Mouse (Mus musculus): ENCODE measurements around the gene Rngtt. TPM values are rescaled to one million over a fixed set of nuclear protein-coding genes. Genes with fewer than 3 reads are reported as not detected.

Gene Rngtt
- polyA plus RNA-seq, 1 experiment from 2014 or later, result 33.9 TPM

DNA sequence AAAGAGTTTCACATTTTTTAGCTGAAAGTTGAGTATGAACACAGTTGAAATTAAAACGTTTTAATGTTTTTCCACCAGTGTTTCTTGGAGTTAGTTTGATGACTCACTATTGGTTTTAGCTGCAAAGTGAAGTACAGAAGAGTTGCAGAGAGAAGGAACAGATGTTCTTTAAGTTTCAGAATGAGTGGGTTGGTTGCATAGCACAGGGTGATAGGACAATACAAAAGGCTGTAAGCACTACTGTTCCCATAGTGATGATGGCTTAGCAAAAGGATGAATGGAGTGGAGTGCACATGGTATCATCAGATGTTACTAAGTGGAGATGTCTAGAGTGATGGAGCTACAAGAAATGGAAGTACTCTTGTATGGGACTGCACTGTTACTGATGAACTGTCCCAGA lies 157.5 kb downstream of the Rngtt start:
- Histone ChIP-seq H3K27me3 (no peaks in the 10 kb centered on the region), H3K4me3 (replicated peaks) (no peak overlapping the region), H3K27ac (no peak overlapping the region), H3K4me1 (no peaks in the 10 kb centered on the region), H3K4me2 (no peak overlapping the region), H3K36me3 (replicated peaks) (no peaks in the 10 kb centered on the region; the same call in none of the 2 replicates), H3K9me3 (no peaks in the 10 kb centered on the region), H3K9ac (no peak overlapping the region)
- no peak for ATAC-seq (ENCODE audit: low FRiP score)
- WGBS, result 92% methylated on average over 1 of the region's 1 CpGs

DNA sequence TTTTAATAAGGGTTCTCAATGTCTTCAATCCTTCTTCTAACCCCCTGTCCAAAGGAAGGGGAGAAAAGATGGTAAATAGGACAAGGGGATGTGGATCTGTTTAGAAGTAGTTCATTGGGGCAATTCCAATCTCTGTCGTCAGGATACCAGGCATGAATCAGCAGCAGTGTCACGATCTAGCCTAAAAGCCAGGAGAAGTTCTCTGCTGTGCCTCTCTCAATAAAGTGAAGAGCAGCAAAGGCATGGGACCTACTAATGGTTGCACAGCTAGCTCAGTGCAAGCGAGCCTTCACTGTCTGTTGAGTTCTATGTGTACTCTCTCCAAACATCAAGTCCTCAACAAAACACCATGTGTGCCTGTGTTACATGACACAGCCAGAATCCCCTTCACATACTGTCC lies 158.0 kb downstream of the Rngtt start:
- Histone ChIP-seq H3K9ac (no peak overlapping the region), H3K9me3 (no peaks in the 10 kb centered on the region)
- WGBS, result 89% methylated on average over 3 of the region's 3 CpGs

DNA sequence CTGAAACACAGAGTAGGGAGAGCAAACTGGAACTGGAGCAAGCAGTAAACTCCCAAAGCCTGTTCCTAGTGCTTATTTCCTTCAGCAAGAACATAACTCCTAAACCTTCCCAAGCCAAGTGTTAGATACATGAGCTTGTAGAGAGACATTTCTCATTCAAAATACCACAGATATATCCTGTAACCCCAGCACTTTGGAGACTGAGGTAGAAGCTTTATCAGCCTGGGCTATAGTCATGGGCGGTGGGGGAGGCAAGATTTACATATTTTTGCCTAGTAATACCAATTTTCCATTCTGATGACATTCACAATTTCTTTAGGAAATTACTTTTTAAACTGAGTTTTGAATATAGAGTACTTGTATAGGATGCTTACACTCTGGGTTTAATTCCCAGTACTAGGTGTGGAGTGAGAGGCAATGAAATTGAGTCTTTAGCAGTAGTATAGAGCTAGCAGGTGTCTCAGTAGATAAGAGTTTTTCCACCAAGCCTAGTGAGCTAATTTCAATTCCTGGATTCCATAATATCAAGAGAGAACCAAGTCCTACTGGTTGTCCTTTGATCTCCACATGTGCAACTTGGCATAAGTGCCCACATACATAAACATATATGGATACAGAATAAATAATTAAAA lies 160.7 kb downstream of the Rngtt start:
- 91% methylated on average over 1 of the region's 1 CpGs for WGBS
- no peaks in the 10 kb centered on the region; the same call in 1 of the 2 replicates for H3K36me3 ChIP-seq (replicated peaks)
- H3K4me1 ChIP-seq, result no peaks in the 10 kb centered on the region
- no peaks in the 10 kb centered on the region for H3K9me3 ChIP-seq
- no peak overlapping the region for H3K4me2 ChIP-seq
- no peak for ATAC-seq (ENCODE audit: low FRiP score)
- no peak overlapping the region for H3K27ac ChIP-seq
- H3K27me3 ChIP-seq, result no peaks in the 10 kb centered on the region
- no peak overlapping the region for H3K9ac ChIP-seq
- H3K4me3 ChIP-seq (replicated peaks), result no peak overlapping the region

More for the DNA sequence above, 158.0 kb downstream of the Rngtt start:
- Histone ChIP-seq H3K4me2 (no peak overlapping the region), H3K27me3 (no peaks in the 10 kb centered on the region), H3K36me3 (replicated peaks) (no peaks in the 10 kb centered on the region; the same call in none of the 2 replicates), H3K27ac (no peak overlapping the region), H3K4me1 (no peaks in the 10 kb centered on the region), H3K4me3 (replicated peaks) (no peak overlapping the region)
- no peak for ATAC-seq (ENCODE audit: low FRiP score)

DNA sequence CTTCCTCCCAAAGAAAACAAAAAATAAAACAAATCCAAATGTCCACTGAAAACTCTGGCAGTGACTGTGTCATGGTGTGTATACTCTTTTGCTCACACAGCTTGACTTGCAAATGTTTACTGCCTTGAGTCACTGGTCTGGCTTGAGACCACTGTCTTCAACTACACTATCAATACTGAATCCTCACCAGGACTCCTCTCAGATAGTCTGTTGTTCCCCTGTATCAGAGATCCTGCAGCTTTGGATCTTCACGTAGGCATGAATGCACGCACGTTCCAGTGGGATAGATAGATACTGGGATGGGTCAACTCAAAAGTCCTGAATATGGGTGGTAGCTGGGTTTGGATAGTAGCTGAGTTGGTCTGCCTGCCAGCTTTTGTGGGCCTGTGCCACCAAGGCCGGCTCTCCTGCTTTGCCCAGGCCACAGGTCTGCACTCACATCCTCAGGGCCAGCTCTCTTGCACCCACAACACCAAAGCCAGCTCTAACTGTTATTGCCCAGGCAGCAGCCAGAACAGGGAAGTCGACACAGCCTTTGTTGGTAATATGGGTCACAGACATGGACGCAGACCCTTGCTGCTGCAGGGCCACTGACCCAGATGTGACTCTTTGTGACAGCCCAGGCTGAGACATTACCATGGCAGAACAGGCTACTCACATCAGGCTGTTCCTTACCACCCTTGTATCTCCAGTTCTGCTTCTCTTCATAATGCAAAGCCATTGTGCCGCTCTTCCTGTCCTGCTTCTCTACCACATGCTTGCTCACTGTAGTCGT lies 168.1 kb downstream of the Rngtt start:
- H3K4me2 ChIP-seq, result no peak overlapping the region
- no peaks in the 10 kb centered on the region for H3K36me3 ChIP-seq (replicated peaks)
- H3K4me1 ChIP-seq, result peaks cover 9% of the 10 kb centered on the region
- no peak overlapping the region for H3K9ac ChIP-seq
- WGBS, result 93% methylated on average over 8 of the region's 8 CpGs
- ATAC-seq (ENCODE audit: low FRiP score), result no peak
- no peak overlapping the region for H3K27ac ChIP-seq
- no peaks in the 10 kb centered on the region for H3K9me3 ChIP-seq
- no peak overlapping the region for H3K4me3 ChIP-seq (replicated peaks)
- no peaks in the 10 kb centered on the region for H3K27me3 ChIP-seq

DNA sequence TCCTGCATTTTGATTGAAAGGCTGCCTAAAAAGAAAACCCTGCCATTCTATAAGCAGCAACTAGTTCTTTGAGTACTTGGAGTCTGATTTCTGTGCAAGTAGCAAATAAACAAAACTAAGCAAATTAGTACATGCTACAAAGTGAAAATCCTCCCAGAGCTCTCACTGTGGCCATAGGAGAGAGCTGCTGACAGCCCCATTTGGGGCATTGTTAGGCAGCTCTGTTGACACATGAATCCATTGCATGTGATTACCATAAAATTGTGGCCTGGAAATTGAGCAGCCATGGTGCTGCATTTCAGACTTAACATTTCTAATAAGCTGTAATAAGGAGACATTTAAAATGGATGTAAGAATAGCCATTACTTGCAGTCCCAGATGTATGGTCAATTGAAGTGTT lies 171.6 kb downstream of the Rngtt start:
- no peak overlapping the region for H3K9ac ChIP-seq
- H3K4me1 ChIP-seq, result peaks cover 9% of the 10 kb centered on the region
- H3K27me3 ChIP-seq, result no peaks in the 10 kb centered on the region
- H3K9me3 ChIP-seq, result no peaks in the 10 kb centered on the region
- H3K27ac ChIP-seq, result no peak overlapping the region; the same call in 1 of the 2 replicates
- H3K4me2 ChIP-seq, result no peak overlapping the region
- no peak for ATAC-seq (ENCODE audit: low FRiP score)
- no peaks in the 10 kb centered on the region for H3K36me3 ChIP-seq (replicated peaks)
- no peak overlapping the region for H3K4me3 ChIP-seq (replicated peaks)

DNA sequence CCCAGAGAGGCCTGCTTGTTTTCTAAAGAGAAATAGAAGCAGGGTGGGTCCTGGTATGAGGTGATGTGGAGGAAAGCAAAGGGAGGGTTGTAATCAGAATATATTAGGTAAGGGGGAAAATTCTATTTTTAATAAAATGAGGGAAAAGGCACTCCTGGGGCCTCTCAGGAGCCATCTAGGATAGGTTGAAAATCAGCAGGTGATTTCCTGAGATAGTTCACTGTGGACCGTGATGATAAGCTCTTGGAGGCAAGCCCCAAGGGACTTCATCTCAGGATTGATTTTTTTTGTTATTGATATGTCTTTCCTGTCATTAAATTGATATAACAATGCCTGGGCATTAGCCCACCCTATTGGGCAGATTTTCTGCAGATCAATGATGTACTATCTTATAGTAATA lies 175.9 kb downstream of the Rngtt start:
- WGBS, result 65% methylated on average over 1 of the region's 1 CpGs
- H3K4me1 ChIP-seq, result peaks cover 9% of the 10 kb centered on the region
- no peak overlapping the region for H3K27ac ChIP-seq
- no peaks in the 10 kb centered on the region for H3K36me3 ChIP-seq (replicated peaks)
- no peaks in the 10 kb centered on the region for H3K9me3 ChIP-seq
- no peak for ATAC-seq (ENCODE audit: low FRiP score)
- H3K4me2 ChIP-seq, result no peak overlapping the region
- no peak overlapping the region for H3K9ac ChIP-seq
- no peaks in the 10 kb centered on the region for H3K27me3 ChIP-seq
- no peak overlapping the region for H3K4me3 ChIP-seq (replicated peaks)

DNA sequence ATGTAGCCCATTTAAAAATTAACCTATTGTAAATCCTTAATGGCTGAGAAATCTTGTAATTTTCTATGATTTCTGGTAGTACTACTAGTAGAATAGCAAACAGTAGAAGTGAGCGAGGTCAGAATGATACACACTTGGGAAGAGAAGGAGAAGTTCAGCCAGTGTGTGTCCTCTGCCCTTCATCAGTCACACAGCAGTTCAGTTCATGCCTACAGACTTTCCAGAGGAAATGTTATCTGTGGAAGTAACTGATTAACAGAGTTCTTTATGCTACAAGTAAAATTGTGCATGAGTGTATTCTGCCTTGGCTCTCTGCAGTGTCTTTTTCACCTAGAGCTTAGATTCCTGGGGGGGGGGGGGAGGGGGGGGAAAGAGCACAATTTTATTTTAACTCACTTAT lies 181.0 kb downstream of the Rngtt start:
- H3K36me3 ChIP-seq (replicated peaks), result no peaks in the 10 kb centered on the region
- peaks cover 4% of the 10 kb centered on the region; the same call in 1 of the 2 replicates for H3K9me3 ChIP-seq
- WGBS, result 76% methylated on average over 1 of the region's 1 CpGs
- H3K27ac ChIP-seq, result no peak overlapping the region
- no peaks in the 10 kb centered on the region for H3K4me1 ChIP-seq
- H3K27me3 ChIP-seq, result no peaks in the 10 kb centered on the region
- no peak for ATAC-seq (ENCODE audit: low FRiP score)
- H3K9ac ChIP-seq, result no peak overlapping the region
- H3K4me3 ChIP-seq (replicated peaks), result no peak overlapping the region
- H3K4me2 ChIP-seq, result no peak overlapping the region

DNA sequence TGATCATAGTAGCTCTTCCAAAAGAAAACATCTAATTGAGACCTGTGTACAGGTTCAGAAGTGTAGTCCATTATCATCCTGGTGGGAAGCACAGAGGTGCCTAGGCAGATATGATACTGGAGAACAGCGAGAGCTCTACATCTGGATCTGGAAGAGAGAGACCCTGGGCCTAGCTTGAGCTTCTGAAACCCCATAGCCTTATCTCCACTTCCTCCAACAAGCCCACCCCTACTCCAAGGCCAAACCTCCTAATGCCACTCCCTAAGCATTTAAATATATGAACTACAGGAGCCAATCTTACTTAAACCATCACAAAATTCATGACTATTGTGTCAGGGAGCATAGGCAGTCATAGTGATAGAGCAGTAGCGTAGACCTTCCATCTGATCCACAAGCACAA lies 184.3 kb downstream of the Rngtt start:
- Histone ChIP-seq H3K9ac (no peak overlapping the region), H3K4me3 (replicated peaks) (no peak overlapping the region), H3K36me3 (replicated peaks) (no peaks in the 10 kb centered on the region), H3K9me3 (peaks cover 4% of the 10 kb centered on the region; the same call in 1 of the 2 replicates), H3K27ac (no peak overlapping the region), H3K4me1 (peaks cover 19% of the 10 kb centered on the region; the same call in 1 of the 2 replicates), H3K27me3 (no peaks in the 10 kb centered on the region), H3K4me2 (no peak overlapping the region)
- no peak for ATAC-seq (ENCODE audit: low FRiP score)
- 98% methylated on average over 2 of the region's 2 CpGs for WGBS

DNA sequence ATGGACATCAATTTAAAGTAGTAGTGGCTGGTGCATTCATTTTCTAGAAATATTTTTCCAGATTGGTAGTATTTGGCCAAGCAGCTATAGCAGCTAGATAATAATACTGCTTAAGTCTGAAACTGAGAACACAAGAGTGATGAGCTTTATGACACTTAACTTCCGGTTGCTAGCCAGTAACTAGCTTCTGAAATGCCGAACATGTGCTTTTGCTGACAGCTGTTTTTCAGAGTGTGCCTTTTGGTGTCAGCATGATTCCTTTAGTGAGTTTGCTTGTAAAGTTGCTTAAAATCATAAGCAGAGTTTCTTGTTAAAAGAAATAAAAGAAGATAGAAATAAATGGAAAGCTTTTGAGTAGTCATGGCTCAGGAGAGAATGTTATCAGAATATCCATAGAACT lies 186.9 kb downstream of the Rngtt start:
- H3K9ac ChIP-seq, result no peak overlapping the region
- H3K27ac ChIP-seq, result no peak overlapping the region
- peaks cover 22% of the 10 kb centered on the region; the same call in 1 of the 2 replicates for H3K4me1 ChIP-seq
- no peaks in the 10 kb centered on the region for H3K27me3 ChIP-seq
- H3K4me2 ChIP-seq, result no peak overlapping the region
- WGBS, result 56% methylated on average over 2 of the region's 2 CpGs
- H3K36me3 ChIP-seq (replicated peaks), result peaks cover 9% of the 10 kb centered on the region; the same call in 1 of the 2 replicates
- no peak for ATAC-seq (ENCODE audit: low FRiP score)
- H3K9me3 ChIP-seq, result peaks cover 4% of the 10 kb centered on the region; the same call in 1 of the 2 replicates
- no peak overlapping the region for H3K4me3 ChIP-seq (replicated peaks)

DNA sequence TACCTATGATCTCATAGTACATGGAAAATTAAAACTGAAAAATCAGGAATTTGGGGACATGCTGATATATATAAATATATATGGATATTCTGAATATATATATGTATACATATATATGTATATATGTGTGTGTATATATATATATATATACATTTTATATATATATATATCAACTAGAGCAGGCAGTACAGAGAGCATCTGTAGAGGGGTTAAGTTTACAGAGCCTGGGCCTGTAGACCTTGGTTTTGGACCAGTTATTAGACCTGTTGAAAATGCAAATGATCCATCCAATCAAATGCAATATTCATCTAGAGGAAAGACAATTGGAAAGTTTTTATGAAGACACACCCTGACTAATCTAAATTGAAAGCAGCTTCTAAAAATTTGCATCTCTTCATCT lies 187.5 kb downstream of the Rngtt start:
- no peak overlapping the region for H3K9ac ChIP-seq
- H3K4me2 ChIP-seq, result no peak overlapping the region
- no peak for ATAC-seq (ENCODE audit: low FRiP score)
- peaks cover 22% of the 10 kb centered on the region; the same call in 1 of the 2 replicates for H3K4me1 ChIP-seq
- peaks cover 16% of the 10 kb centered on the region; the same call in 1 of the 2 replicates for H3K36me3 ChIP-seq (replicated peaks)
- peaks cover 4% of the 10 kb centered on the region; the same call in 1 of the 2 replicates for H3K9me3 ChIP-seq
- H3K4me3 ChIP-seq (replicated peaks), result no peak overlapping the region
- no peaks in the 10 kb centered on the region for H3K27me3 ChIP-seq
- no peak overlapping the region for H3K27ac ChIP-seq

DNA sequence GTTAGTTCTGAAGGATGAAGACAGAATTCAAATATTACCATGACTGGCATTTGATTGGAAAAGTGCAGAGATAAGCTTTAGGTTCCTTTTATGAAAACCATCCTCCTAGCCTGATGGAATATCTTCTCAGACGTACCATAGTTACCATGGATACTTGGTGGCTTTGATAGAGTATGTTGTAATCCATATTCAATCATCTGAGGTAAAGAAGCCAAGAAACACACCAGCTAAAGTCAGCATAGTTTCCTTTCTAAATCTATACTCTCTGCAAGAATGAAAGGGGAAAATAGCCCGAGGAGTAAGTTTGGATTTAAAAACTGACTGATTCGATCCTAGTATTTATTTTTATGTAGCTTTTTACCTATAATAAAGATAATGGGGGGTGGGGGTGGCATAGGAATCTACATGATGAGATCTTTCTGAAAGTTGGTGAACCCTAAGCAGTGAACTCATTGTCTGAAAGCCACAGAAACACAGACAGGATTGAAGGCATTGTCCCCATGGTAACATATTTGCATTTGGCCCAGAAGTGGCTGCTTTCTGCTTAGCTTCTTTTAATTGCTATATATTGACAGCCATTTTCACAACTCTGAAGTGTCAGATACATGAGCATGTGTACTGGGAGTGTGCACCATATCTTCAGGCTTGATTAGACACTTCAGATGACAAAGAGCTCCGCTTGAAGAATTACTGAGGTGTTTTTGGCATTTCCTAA lies 188.2 kb downstream of the Rngtt start:
- Histone ChIP-seq H3K27ac (no peak overlapping the region), H3K4me2 (no peak overlapping the region)

DNA sequence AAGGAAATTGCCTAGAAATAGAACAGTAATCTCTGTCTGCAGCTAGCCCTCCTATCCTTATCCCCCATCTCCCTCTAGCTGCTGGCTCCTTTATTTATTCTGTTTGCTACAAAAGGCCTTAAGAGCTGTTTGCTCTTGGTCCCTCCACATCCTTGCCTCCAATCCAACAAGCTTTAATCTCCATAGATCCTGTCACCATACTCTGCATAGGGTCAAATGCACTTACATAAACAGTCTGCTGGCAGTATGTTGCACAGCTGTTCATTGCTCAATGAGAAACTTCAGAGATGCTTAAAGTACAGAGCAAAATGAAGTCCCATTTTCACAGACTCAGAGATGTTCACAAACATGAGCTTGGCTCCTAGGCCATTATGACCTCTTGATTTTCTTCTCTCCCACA lies 196.5 kb downstream of the Rngtt start:
- Histone ChIP-seq H3K9ac (no peak overlapping the region), H3K4me3 (replicated peaks) (no peak overlapping the region), H3K4me1 (no peaks in the 10 kb centered on the region), H3K4me2 (no peak overlapping the region), H3K36me3 (replicated peaks) (peaks cover 24% of the 10 kb centered on the region; the same call in 1 of the 2 replicates), H3K27me3 (no peaks in the 10 kb centered on the region), H3K27ac (no peak overlapping the region), H3K9me3 (no peaks in the 10 kb centered on the region)
- ATAC-seq (ENCODE audit: low FRiP score), result no peak

More for the DNA sequence above, 188.2 kb downstream of the Rngtt start:
- H3K4me1 ChIP-seq, result peaks cover 22% of the 10 kb centered on the region; the same call in 1 of the 2 replicates
- WGBS, result 64% methylated on average over 4 of the region's 4 CpGs
- peaks cover 4% of the 10 kb centered on the region; the same call in 1 of the 2 replicates for H3K9me3 ChIP-seq
- no peak overlapping the region for H3K4me3 ChIP-seq (replicated peaks)
- H3K27me3 ChIP-seq, result no peaks in the 10 kb centered on the region
- H3K36me3 ChIP-seq (replicated peaks), result peaks cover 20% of the 10 kb centered on the region; the same call in 1 of the 2 replicates
- no peak overlapping the region for H3K9ac ChIP-seq
- ATAC-seq (ENCODE audit: low FRiP score), result peak; percentile 57; the same call in 1 of the 2 replicates
